Mouse (Mus musculus): ENCODE measurements around the gene Gm10666. TPM values are rescaled to one million over a fixed set of nuclear protein-coding genes. Genes with fewer than 3 reads are reported as not detected.
"Not testable (repeated sequence)": the region's sequence is repeated elsewhere in the genome, so short reads cannot be mapped to it uniquely, and the experiment has no call there.

Gene Gm10666
- not detected in 2 replicates for polyA plus RNA-seq (2012; ENCODE audit: insufficient read depth, insufficient read length, low replicate concordance, missing spikeins)

DNA sequence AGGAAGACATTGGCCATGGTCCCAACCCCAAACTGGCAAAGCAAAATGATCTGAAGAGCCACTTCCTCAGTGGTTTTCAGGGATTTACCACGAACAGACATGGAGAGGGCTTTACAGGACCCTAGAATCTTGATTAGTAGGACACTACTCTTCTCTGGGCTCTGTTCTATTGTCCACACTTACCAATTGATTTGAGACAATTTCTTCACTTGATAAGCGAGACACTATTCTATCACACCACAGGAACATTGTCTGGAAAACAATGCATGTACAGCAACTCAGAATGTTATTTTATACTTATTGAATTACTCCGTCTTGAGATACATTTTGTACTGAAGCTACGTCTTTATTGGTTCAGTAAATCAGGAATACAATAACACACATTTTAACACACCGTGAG is at the start of gene Gm10666:
Gene Gm10666 (minus strand): TSS at position 101 of the 400 bp plus-strand sequence.
- WGBS = no CpG with 5 or more reads among the region's 5 CpGs
- not testable (repeated sequence) for H3K27ac ChIP-seq (ENCODE audit: insufficient read depth, low read depth, low read length); H3K4me3 ChIP-seq (ENCODE audit: insufficient read depth, low read depth, low read length)

DNA sequence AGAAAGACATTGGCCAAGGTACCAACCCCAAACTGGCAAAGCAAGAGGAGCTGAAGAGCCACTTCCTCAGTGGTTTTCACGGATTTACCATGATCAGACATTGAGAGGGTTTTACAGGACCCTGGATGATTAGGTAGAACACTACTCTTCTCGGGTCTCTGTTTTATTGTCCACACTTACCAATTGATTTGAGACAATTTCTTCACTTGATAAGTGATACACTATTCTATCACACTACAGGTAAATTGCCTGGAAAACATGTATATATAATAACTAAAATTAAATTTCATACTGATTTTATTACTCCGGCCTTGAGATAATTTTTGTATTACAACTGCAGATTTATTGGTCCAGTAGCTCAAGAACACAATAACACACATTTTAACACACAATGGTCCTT is 29.4 kb upstream of the Gm10666 start, which contains the start of gene Vmn1r142:
Gene Vmn1r142 (minus strand): TSS at position 101 of the 400 bp plus-strand sequence.
- not testable (repeated sequence) for H3K4me1 ChIP-seq (ENCODE audit: control insufficient read depth, insufficient read depth, low read length); H3K4me3 ChIP-seq (ENCODE audit: insufficient read depth, low read depth, low read length); H3K27ac ChIP-seq (ENCODE audit: insufficient read depth, low read depth, low read length)
- no CpG with 5 or more reads among the region's 3 CpGs for WGBS

More for the DNA sequence above, at the start of gene Gm10666:
- not testable (repeated sequence) for H3K4me1 ChIP-seq (ENCODE audit: control insufficient read depth, insufficient read depth, low read length)

DNA sequence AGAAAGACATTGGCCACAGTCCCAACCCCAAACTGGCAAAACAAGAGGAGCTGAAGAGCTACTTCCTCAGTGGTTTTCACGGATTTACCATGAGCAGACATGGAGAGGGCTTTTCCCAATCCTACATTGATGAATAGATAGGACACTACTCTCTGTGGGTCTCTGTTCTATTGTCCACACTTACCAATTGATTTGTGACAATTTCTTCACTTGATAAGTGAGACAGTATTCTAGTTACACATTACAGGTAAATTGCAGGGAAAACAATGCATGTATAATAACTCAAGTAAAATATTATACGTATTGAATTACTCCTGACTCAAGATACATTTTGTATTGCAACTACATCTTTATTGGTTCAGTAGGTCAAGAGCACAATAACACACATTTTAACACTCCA is 16.4 kb downstream of the Gm10666 start, which contains the start of gene Gm16451:
Gene Gm16451 (minus strand): TSS at position 101 of the 400 bp plus-strand sequence.
- H3K4me1 ChIP-seq (ENCODE audit: control insufficient read depth, insufficient read depth, low read length); H3K27ac ChIP-seq (ENCODE audit: insufficient read depth, low read depth, low read length); H3K4me3 ChIP-seq (ENCODE audit: insufficient read depth, low read depth, low read length): not testable (repeated sequence)
- no CpG with 5 or more reads among the region's 2 CpGs for WGBS

Other genes starting within 250 kb of the Gm10666 start
- not detected in 2 replicates for gene Gm5891, start 213.4 kb downstream of the Gm10666 start, polyA plus RNA-seq (2012; ENCODE audit: insufficient read depth, insufficient read length, low replicate concordance, missing spikeins)
- not detected in 2 replicates for gene Vmn1r137, start 140.2 kb downstream of the Gm10666 start, polyA plus RNA-seq (2012; ENCODE audit: insufficient read depth, insufficient read length, low replicate concordance, missing spikeins)
- gene Vmn1r138, start 105.8 kb downstream of the Gm10666 start, polyA plus RNA-seq (2012; ENCODE audit: insufficient read depth, insufficient read length, low replicate concordance, missing spikeins) = not detected in 2 replicates
- gene Gm6176, start 78.4 kb downstream of the Gm10666 start, polyA plus RNA-seq (2012; ENCODE audit: insufficient read depth, insufficient read length, low replicate concordance, missing spikeins) = not detected in 2 replicates
- not detected in 2 replicates for gene Vmn1r139, start 65.7 kb downstream of the Gm10666 start, polyA plus RNA-seq (2012; ENCODE audit: insufficient read depth, insufficient read length, low replicate concordance, missing spikeins)
- gene Gm16451, start 16.5 kb downstream of the Gm10666 start, polyA plus RNA-seq (2012; ENCODE audit: insufficient read depth, insufficient read length, low replicate concordance, missing spikeins) = not detected in 2 replicates
- not detected in 2 replicates for gene Vmn1r142, start 29.3 kb upstream of the Gm10666 start, polyA plus RNA-seq (2012; ENCODE audit: insufficient read depth, insufficient read length, low replicate concordance, missing spikeins)
- gene Vmn1r143, start 54.6 kb upstream of the Gm10666 start, polyA plus RNA-seq (2012; ENCODE audit: insufficient read depth, insufficient read length, low replicate concordance, missing spikeins) = not detected in 2 replicates
- gene Gm8653, start 66.5 kb upstream of the Gm10666 start, polyA plus RNA-seq (2012; ENCODE audit: insufficient read depth, insufficient read length, low replicate concordance, missing spikeins) = not detected in 2 replicates
- not detected in 2 replicates for gene Gm8453, start 94.7 kb upstream of the Gm10666 start, polyA plus RNA-seq (2012; ENCODE audit: insufficient read depth, insufficient read length, low replicate concordance, missing spikeins)
- gene Gm4187, start 195.0 kb upstream of the Gm10666 start, polyA plus RNA-seq (2012; ENCODE audit: insufficient read depth, insufficient read length, low replicate concordance, missing spikeins) = not detected in 2 replicates
- not detected in 2 replicates for gene Gm8660, start 236.3 kb upstream of the Gm10666 start, polyA plus RNA-seq (2012; ENCODE audit: insufficient read depth, insufficient read length, low replicate concordance, missing spikeins)

All from olfactory bulb, adult 2 months (tissue).